Mouse (Mus musculus) forebrain, embryonic 14.5 days (tissue): ENCODE results near the gene Gsdma3. TPM values are rescaled to one million over a fixed set of nuclear protein-coding genes. Genes with fewer than 3 reads are reported as not detected.
"Not testable (repeated sequence)": the region's sequence is repeated elsewhere in the genome, so short reads cannot be mapped to it uniquely, and the experiment has no call there.

Experiments
- ATAC-seq: fragments of 200-750 bp; cut with Nextera tagmentation; 2 replicates; pipeline ENCODE4 v1.8.0; 2017; ENCODE audit warnings: mild to moderate bottlenecking, moderate library complexity
- DNase-seq: peaks from one replicate; pipeline ENCODE4 v3.0.0-alpha.2; 2015; ENCODE audit warnings: low spot score
- H3K27ac ChIP-seq: fragments of 300-500 bp; sonication (generic); 2 replicates; pipeline ENCODE4 v1.5.1; 2014; ENCODE audit warnings: low read depth, mild to moderate bottlenecking, control low read depth, low read length, moderate library complexity
- H3K27me3 ChIP-seq: fragments of 300-500 bp; sonication (generic); replicated peaks from 2 replicates; pipeline ENCODE4 v1.6.1; 2014; ENCODE audit warnings: low read length, control low read depth, mixed read lengths; ENCODE audit not compliant: control insufficient read depth, insufficient read depth
- H3K36me3 ChIP-seq: fragments of 300-500 bp; sonication (generic); 2 replicates; pipeline ENCODE4 v1.6.1; 2014; ENCODE audit warnings: low read length, control low read depth; ENCODE audit not compliant: control insufficient read depth, insufficient read depth
- H3K4me1 ChIP-seq: fragments of 300-500 bp; sonication (generic); 2 replicates; pipeline ENCODE4 v1.6.1; 2014; ENCODE audit warnings: antibody characterized with exemption, low read length, control low read depth; ENCODE audit not compliant: control insufficient read depth, insufficient read depth
- H3K4me2 ChIP-seq: fragments of 300-500 bp; sonication (generic); 2 replicates; pipeline ENCODE4 v1.6.1; 2014; ENCODE audit warnings: mild to moderate bottlenecking, control low read depth, low read length
- H3K4me3 ChIP-seq: fragments of 300-500 bp; sonication (generic); 2 replicates; pipeline ENCODE4 v1.5.1; 2014; ENCODE audit warnings: low read depth, low read length, control low read depth
- H3K9ac ChIP-seq: fragments of 300-500 bp; sonication (generic); 2 replicates; pipeline ENCODE4 v1.6.1; 2014; ENCODE audit warnings: mild to moderate bottlenecking, low read length, control low read depth, moderate library complexity
- H3K9me3 ChIP-seq: fragments of 300-500 bp; sonication (generic); replicated peaks from 2 replicates; pipeline ENCODE4 v1.6.1; 2016; ENCODE audit warnings: low read length, control low read depth, mixed read lengths; ENCODE audit not compliant: control insufficient read depth
- WGBS: fragments of 180-500 bp; shearing (Covaris S2); extraction: QIAGEN DNeasy Blood & Tissue Kit; methylation state at CpG from one replicate; pipeline ENCODE4 v1.1.7; 2014; 5-methylcytosine and 5-hydroxymethylcytosine counted together
- polyA plus RNA-seq: library from polyadenylated mRNA; unstranded; fragments of >200 nt; fragmentation: Nextera tagmentation; extraction: Ambion mirVana; gene quantifications from 2 replicates; pipeline ENCODE4 v1.2.1, GENCODE M21; 2014

Gene Gsdma3
- polyA plus RNA-seq, 1 experiment from 2014 or later: not detected

DNA sequence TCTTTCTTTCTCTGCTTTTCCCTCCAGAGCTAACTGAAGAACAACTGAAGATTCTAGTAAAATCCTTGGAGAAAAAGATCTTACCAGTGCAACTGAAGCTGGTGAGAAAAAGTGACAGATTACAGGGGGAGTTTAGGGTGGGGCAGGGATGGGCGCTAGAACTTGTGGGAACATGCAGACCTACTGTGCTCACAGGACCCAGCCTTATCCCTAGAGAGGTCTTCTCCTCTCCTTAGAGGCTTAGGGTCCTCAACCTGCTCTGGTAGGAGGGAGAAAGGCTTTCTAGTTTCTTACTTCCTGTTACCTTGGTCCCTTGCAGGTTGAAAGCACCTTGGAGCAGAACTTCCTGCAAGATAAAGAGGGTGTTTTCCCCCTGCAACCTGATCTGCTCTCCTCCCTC is 11.3 kb downstream of the Gsdma3 start:
- DNase-seq: no peak
- Histone ChIP-seq H3K4me3 (no peak overlapping the region), H3K4me1 (no peaks in the 10 kb centered on the region), H3K9ac (no peak overlapping the region), H3K9me3 (no peaks in the 10 kb centered on the region), H3K36me3 (no peaks in the 10 kb centered on the region), H3K27me3 (0 out of 2 replicates have a peak, but pooled peaks cover 4% of the 10 kb centered on the region), H3K4me2 (no peak overlapping the region), H3K27ac (no peak overlapping the region)
- no peak for ATAC-seq
- WGBS: 74% methylated on average over 1 of the region's 1 CpGs

DNA sequence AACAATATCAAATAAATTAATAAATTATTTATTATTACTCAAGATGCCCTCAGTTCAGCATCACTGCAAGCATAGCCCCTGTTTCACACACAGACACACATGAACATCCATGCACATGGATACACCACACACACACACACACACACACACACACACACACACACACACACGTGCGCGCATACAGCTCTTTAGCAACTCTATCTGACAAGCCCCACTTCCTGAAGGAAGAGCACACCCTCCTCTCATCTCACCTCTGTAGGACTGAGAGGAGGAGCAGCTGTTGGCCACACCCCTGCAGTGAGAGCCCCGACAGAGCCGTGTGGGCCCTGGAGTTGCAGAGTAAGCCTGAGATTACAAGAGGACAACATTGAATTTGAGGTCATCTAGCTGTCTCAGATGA is 13.9 kb downstream of the Gsdma3 start:
- H3K9ac ChIP-seq: no peak overlapping the region
- 70% methylated on average over 5 of the region's 5 CpGs for WGBS
- H3K9me3 ChIP-seq: no peaks in the 10 kb centered on the region
- H3K27ac ChIP-seq: no peak overlapping the region
- H3K27me3 ChIP-seq: no peaks in the 10 kb centered on the region
- H3K4me2 ChIP-seq: no peak overlapping the region
- H3K4me1 ChIP-seq: no peaks in the 10 kb centered on the region
- no peaks in the 10 kb centered on the region for H3K36me3 ChIP-seq
- ATAC-seq (no peak), DNase-seq (no peak)
- H3K4me3 ChIP-seq: no peak overlapping the region

DNA sequence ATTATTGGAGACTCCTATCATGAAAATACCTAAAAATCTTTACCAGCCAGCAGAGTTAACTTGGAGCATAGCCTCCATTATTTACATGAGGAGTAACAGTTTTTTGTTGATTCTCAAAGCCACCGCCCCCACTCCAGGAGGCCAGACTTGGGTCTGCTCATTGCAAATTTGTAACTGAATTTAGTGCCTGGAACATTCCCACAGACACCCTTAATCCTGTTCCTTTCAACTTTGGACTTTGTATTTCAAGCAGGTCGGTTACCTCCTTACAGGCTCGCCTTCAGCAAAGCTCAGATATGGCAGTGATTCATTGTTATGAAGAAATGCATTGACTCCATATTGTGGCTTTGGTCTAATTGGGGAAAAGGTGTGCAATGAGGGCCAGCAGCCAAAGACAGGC is 18.6 kb downstream of the Gsdma3 start:
- H3K4me3 ChIP-seq: no peak overlapping the region

DNA sequence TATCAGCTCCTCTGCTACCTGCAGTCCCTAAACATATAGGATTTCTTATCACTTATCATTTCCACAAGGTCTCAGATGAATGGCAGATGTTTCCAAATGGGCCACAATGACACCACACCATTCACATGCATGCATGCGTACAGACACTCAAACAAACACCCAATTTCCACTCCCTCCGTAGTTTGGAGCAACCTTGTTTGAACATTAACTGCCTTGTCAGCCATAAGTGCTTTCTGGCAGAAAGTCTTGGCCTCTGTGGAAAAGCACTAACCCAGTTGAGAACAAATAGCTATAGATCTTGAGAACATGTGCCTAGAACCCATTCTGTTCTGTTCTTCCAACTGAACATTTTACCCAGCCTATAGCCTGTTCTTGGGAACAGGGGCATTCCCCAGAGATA is 19.8 kb downstream of the Gsdma3 start:
- no peaks in the 10 kb centered on the region for H3K9me3 ChIP-seq
- H3K27ac ChIP-seq: no peak overlapping the region
- H3K4me3 ChIP-seq: no peak overlapping the region
- no peak overlapping the region for H3K9ac ChIP-seq
- DNase-seq (no peak), ATAC-seq (no peak)
- H3K27me3 ChIP-seq: no peaks in the 10 kb centered on the region
- WGBS: 85% methylated on average over 2 of the region's 2 CpGs
- H3K4me1 ChIP-seq: no peaks in the 10 kb centered on the region
- H3K4me2 ChIP-seq: no peak overlapping the region
- H3K36me3 ChIP-seq: no peaks in the 10 kb centered on the region

More for the DNA sequence above, 18.6 kb downstream of the Gsdma3 start:
- Histone ChIP-seq H3K9ac (no peak overlapping the region), H3K4me1 (no peaks in the 10 kb centered on the region), H3K9me3 (no peaks in the 10 kb centered on the region), H3K27me3 (no peaks in the 10 kb centered on the region), H3K36me3 (no peaks in the 10 kb centered on the region), H3K4me2 (no peak overlapping the region), H3K27ac (no peak overlapping the region)
- WGBS: 79% methylated on average over 3 of the region's 3 CpGs
- DNase-seq (no peak), ATAC-seq (no peak)

DNA sequence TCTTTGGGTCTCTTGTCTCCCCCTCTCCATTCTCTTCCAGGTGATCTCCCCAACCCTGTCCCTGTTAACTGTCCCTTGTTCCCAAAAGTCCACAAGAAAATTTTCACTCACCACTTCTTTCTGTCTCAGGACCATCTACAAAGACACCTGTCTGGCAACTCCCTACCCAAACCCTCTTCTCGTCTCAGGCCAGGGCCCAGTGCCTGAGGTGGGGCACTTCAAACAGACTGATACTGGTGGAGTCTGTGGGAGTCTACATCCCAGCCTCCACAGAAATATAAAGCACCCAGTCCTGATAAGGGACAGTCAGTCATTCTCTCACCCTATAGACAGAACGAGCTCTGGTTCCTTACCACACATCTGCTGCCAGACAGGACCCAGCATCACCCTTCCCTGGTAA is 20.3 kb downstream of the Gsdma3 start, which contains the start of gene Gsdma2:
TSS of gene Gsdma2 (plus strand) at position 301 of the 400 bp plus-strand sequence.
- no peak within 1 kb of the TSS for H3K27ac ChIP-seq
- ATAC-seq: no peak
- WGBS: 73% methylated on average over 2 of the region's 2 CpGs
- no peak within 1 kb of the TSS for H3K4me3 ChIP-seq
- no peaks in the 10 kb centered on the region for H3K27me3 ChIP-seq
- H3K9me3 ChIP-seq: no peaks in the 10 kb centered on the region
- H3K4me1 ChIP-seq: no peaks in the 10 kb centered on the region
- H3K9ac ChIP-seq: no peak within 1 kb of the TSS
- H3K36me3 ChIP-seq: no peaks in the 10 kb centered on the region
- H3K4me2 ChIP-seq: no peak within 1 kb of the TSS
- no peak for DNase-seq

GRCm38 (mm10) chr11:98655076-98655475 is 28.9 kb downstream of the Gsdma3 start:
- 10% methylated on average over 6 of the region's 7 CpGs for WGBS
- DNase-seq: peak; percentile 47
- not testable (repeated sequence) for H3K9ac ChIP-seq, H3K27ac ChIP-seq, H3K27me3 ChIP-seq, H3K9me3 ChIP-seq, H3K36me3 ChIP-seq, H3K4me2 ChIP-seq, H3K4me1 ChIP-seq, H3K4me3 ChIP-seq, ATAC-seq

GRCm38 (mm10) chr11:98660517-98660916 is 34.4 kb downstream of the Gsdma3 start:
- WGBS: 11% methylated on average over 6 of the region's 6 CpGs
- Histone ChIP-seq H3K9me3 (no peaks in the 10 kb centered on the region), H3K9ac (0 out of 2 replicates have a peak overlapping the region, but pooled peaks have one; percentile 17), H3K27ac (no peak overlapping the region), H3K36me3 (no peaks in the 10 kb centered on the region), H3K4me3 (no peak overlapping the region), H3K27me3 (no peaks in the 10 kb centered on the region), H3K4me2 (0 out of 2 replicates have a peak overlapping the region, but pooled peaks have one; percentile 16), H3K4me1 (no peaks in the 10 kb centered on the region)
- DNase-seq (peak; percentile 85), ATAC-seq (peak; percentile 29; the same call in 1 of the 2 replicates)

- H3K27me3 ChIP-seq: no peaks in the 10 kb centered on the region
- no peak within 1 kb of the TSS for H3K4me3 ChIP-seq
- 31% methylated on average over 4 of the region's 4 CpGs for WGBS
- H3K4me1 ChIP-seq: no peaks in the 10 kb centered on the region
- no peak within 1 kb of the TSS for H3K9ac ChIP-seq
- no peaks in the 10 kb centered on the region for H3K36me3 ChIP-seq
- DNase-seq (no peak), ATAC-seq (no peak)
- no peak within 1 kb of the TSS for H3K27ac ChIP-seq
- no peaks in the 10 kb centered on the region for H3K9me3 ChIP-seq
- no peak within 1 kb of the TSS for H3K4me2 ChIP-seq
These were observed 37.9 kb downstream of the Gsdma3 start, which contains the start of gene Gsdma for GRCm38 (mm10) chr11:98664091-98664490. Gene Gsdma, plus strand, starts transcription at chr11:98664351.

DNA sequence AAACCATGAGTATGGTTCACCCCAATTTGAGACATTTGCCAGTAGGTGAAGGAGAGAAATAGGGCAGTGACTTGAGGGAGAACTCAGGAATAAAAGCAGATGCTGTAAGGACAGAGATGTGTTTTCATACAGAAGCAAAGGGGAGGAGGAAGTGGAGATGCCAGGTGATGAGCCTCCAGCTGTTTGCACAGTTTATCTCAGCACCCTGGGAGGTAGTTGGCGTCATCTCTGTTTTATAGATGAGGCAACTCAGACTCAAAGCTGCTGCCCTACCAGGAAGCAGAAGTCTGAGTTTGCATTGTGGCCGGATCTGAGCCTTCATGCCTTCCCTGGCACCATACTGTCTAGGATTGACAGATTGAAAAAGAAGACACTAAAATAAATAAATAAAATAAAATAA is 42.8 kb downstream of the Gsdma3 start:
- Histone ChIP-seq H3K4me2 (no peak overlapping the region), H3K9me3 (no peaks in the 10 kb centered on the region), H3K27me3 (no peaks in the 10 kb centered on the region), H3K9ac (no peak overlapping the region), H3K27ac (no peak overlapping the region), H3K4me1 (no peaks in the 10 kb centered on the region), H3K36me3 (no peaks in the 10 kb centered on the region), H3K4me3 (no peak overlapping the region)
- WGBS: 78% methylated on average over 2 of the region's 2 CpGs
- ATAC-seq (no peak), DNase-seq (no peak)
